Comparison of ENCODE assay signal across 8 mouse cellular contexts in genomic region chr15:31367481-31368200, GRCm38 (mm10). TPM values are rescaled to one million over a fixed set of nuclear protein-coding genes. Genes with fewer than 3 reads are reported as not detected.
DNase-seq lines count a peak whose midpoint lies in the region; ATAC-seq and TF ChIP-seq lines count a peak whose summit lies in the region.

Ankrd33b (minus strand) TSS chr15:31367726.

- H3K4me3 ChIP-seq in liver, adult 2 months (ENCODE audit: insufficient read depth, low read depth, low read length): peak within 1 kb of the TSS; percentile 85
- peak within 1 kb of the TSS; percentile 46 for H3K4me3 ChIP-seq in midbrain, postnatal 0 days (ENCODE audit: low read depth, low read length)

- WGBS in liver, adult 2 months: 1% methylated on average over 48 of the region's 49 CpGs
- under 1% methylated on average over 33 of the region's 49 CpGs for WGBS in midbrain, postnatal 0 days

- peak; percentile 25; the same call in 1 of the 2 replicates for ATAC-seq in midbrain, postnatal 0 days (ENCODE audit: low FRiP score)

- H3K4me2 ChIP-seq in midbrain, postnatal 0 days (ENCODE audit: low read depth, low read length, poor library complexity, severe bottlenecking): peak within 1 kb of the TSS; percentile 98

- no peaks in the 10 kb centered on the region for H3K36me3 ChIP-seq in liver, adult 2 months (ENCODE audit: control insufficient read depth, insufficient read depth, low read length)
- H3K36me3 ChIP-seq in midbrain, postnatal 0 days (ENCODE audit: insufficient read depth, low read length): no peaks in the 10 kb centered on the region

- H3K79me2 ChIP-seq in liver, adult 2 months (ENCODE audit: control insufficient read depth, insufficient read depth, low read length): peaks cover 23% of the 10 kb centered on the region; the same call in 1 of the 2 replicates

- H3K9ac ChIP-seq in liver, adult 2 months (ENCODE audit: low read depth, low read length): peak within 1 kb of the TSS; percentile 90
- H3K9ac ChIP-seq in midbrain, postnatal 0 days (replicated peaks; ENCODE audit: low read length, poor library complexity, severe bottlenecking): peak within 1 kb of the TSS; percentile 50

- peak; percentile 57 for DNase-seq in layer of hippocampus, adult 11-12 months (ENCODE audit: low spot score)
- DNase-seq in layer of hippocampus, adult 9-10 months (ENCODE audit: low spot score): no peak
- peak; percentile 76 for DNase-seq in embryo, embryonic 11 days
- peak; percentile 80 to 82 for DNase-seq in heart, adult 9 months (ENCODE audit: low spot score in 2 of 2)
- DNase-seq in kidney, adult 9 months: peak; percentile 91
- peak; percentile 69 for DNase-seq in liver, adult 2 months (ENCODE audit: extremely low read depth, low read depth, low spot score)
- no peak for DNase-seq in midbrain, postnatal 0 days (ENCODE audit: low spot score)
- peak; percentile 18 for DNase-seq in thymus, postnatal 4 days

- H3K4me1 ChIP-seq in liver, adult 2 months (ENCODE audit: control insufficient read depth, insufficient read depth, low read length): peaks cover 16% of the 10 kb centered on the region
- peaks cover 19% of the 10 kb centered on the region; the same call in 1 of the 2 replicates for H3K4me1 ChIP-seq in midbrain, postnatal 0 days (ENCODE audit: insufficient read depth, low read length)

- H3K9me3 ChIP-seq in midbrain, postnatal 0 days (ENCODE audit: low read length): no peaks in the 10 kb centered on the region

- H3K27me3 ChIP-seq in liver, adult 2 months (ENCODE audit: control insufficient read depth, insufficient read depth, low read length): no peaks in the 10 kb centered on the region
- peaks cover 35% of the 10 kb centered on the region for H3K27me3 ChIP-seq in midbrain, postnatal 0 days (ENCODE audit: insufficient read depth, low read length)

- TF ChIP-seq CTCF in liver, adult 2 months (IDR thresholded peaks at IDR 0.05; ENCODE audit: low read depth, low read length): no peak
- no peak for TF ChIP-seq CTCF in midbrain, postnatal 0 days (IDR thresholded peaks at IDR 0.05)

- peak; percentile 73; the same call in 1 of the 2 replicates for TF ChIP-seq POLR2A in liver, adult 2 months (IDR thresholded peaks at IDR 0.05; ENCODE audit: extremely low read depth, insufficient read depth, low read length)

- peak within 1 kb of the TSS; percentile 85 for H3K27ac ChIP-seq in liver, adult 2 months (replicated peaks; ENCODE audit: insufficient read depth, low read depth, low read length)
- H3K27ac ChIP-seq in midbrain, postnatal 0 days (ENCODE audit: low read depth, low read length): no peak within 1 kb of the TSS

RNA-seq across cellular contexts. Expression of gene Ankrd33b, which starts in this region (rescaled TPM):
- 13.1 and 14.4 TPM in 2 replicates for total RNA-seq in liver, adult 2 months (2014; rRNA removed)
- 9.1 and 14.1 TPM in 2 replicates for polyA plus RNA-seq in liver, adult 2 months (2012; rRNA removed)
- total RNA-seq in midbrain, postnatal 0 days (2014; rRNA removed): 0.99 and 1.6 TPM in 2 replicates
- 0.80 and 1.1 TPM in 2 replicates for polyA plus RNA-seq in midbrain, postnatal 0 days (2015; fragmentation: Nextera tagmentation; extraction: Ambion mirVana)

Comparison
In these comparisons a context has a peak if more than half of its experiments do, and no peak if none do; other contexts are left out.
1. DNase-seq: peak in layer of hippocampus, adult 11-12 months (single experiment), embryo, embryonic 11 days (single experiment), heart, adult 9 months (2 of 2), kidney, adult 9 months (single experiment), liver, adult 2 months (single experiment) and thymus, postnatal 4 days (single experiment); none in layer of hippocampus, adult 9-10 months (single experiment) and midbrain, postnatal 0 days (single experiment).